Mouse (Mus musculus) naive thymus-derived CD4-positive, alpha-beta T cell, adult 5 months (primary cell): ENCODE data around the gene Rbfox2. TPM values are rescaled to one million over a fixed set of nuclear protein-coding genes. Genes with fewer than 3 reads are reported as not detected.

Experiments used
- polyA plus RNA-seq: library from polyadenylated mRNA; unstranded; fragments of 100-300 nt; shearing (Covaris generic); gene quantifications from one replicate; pipeline ENCODE4 v1.2.1, GENCODE M21; 2017

The Rbfox2 gene
- not detected for polyA plus RNA-seq

DNA sequence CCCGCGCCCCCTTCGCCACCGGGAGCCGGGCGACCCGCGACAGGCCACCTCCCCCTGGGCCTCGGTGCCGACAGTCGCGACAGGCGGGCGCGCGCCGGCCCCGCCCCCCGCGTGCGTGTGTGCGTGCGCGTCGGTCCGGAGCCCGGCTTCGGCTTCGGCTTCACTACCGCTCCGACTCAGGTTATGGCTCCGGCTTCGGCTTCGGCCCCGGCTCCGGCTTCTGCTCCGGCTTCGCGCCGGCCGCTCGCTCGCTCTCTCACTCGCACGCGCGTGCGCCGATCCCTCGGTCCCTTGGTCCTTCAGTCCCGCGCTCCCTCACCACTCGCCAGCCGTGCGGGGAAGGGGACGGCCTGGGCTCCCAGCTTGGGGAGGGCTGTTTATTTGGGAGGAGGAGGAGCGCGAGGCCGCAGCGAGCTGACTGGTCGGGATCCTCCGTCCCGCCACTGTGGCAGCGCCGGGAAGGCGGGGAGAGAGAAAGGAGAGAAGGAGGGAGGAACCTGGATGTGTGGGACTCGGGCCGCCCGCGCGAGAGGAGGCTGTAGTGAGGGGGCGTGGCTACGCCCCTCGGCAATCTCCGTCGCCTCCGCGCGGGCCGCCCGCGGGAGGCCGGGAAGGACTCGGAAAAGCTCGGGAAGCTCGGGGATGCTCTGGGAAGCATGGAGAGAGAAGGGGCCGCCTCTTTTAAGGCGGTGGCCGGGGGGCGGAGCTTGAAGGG, at the start of gene Rbfox2:
Gene Rbfox2, minus strand, starts transcription at position 458 of the 715 bp plus-strand sequence.

DNA sequence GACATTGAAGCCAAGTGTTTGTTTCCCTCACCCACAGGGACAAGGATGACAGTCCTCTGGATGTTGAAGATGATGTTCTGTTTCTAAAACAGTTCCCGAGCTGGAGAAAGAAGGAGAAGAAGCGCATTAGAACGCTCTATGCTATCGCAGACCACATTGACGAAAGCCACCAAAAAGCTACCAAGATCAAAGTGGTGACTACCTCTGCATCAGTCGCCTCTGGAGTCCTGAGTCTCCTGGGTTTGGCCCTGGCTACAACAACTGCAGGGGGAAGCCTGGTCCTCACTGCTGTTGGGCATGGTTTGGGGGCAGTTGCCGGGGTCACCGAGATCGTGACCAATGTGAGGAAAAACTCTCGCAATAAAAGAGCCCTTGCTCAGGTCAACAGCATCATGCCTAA, 256.2 kb downstream of the Rbfox2 start, which contains the start of gene Mb:
Gene Mb, minus strand, starts transcription at position 101 of the 400 bp plus-strand sequence.

DNA sequence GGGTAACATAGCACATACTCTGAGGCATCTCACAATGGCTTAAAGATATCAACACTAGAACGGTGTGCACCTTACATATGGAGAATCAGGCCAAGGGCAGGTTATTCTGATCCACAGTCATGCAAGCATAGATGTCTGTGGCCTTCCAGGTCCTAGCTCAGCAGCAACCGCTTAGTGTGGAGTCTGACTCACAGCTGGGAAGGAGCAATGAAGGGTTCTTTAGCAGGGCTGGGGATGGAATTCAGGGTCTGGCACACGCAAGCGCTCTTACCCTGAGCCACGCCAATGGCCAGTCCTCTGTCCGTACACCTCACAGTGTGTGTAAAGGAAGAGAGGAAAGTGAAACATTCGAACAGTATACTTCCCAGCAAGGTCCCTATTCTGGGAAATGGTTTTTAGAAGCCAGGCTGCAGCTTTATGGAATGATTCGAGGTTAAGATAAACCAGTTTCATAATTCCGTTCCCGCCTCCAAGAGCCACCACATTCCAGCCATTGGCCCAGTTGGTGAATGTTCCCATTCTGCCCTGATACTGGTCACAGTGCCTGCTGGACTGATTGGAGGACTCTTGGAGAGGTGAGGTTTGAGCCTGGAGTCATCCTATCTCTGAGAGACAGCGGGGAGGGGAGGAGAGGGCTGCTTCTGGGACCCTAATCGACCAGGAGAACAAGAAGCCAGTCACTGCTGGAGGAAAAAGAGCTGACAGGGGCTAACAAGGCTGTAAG, 262.0 kb downstream of the Rbfox2 start, which contains the start of gene Apol6:
Gene Apol6, plus strand, starts transcription at position 133 of the 724 bp plus-strand sequence.

Other genes with a start within 250 kb of the Rbfox2 start
- gene Apol7a, start 92.1 kb upstream of the Rbfox2 start, polyA plus RNA-seq, result not detected
- 0.61 TPM for gene Apol9a, start 104.1 kb upstream of the Rbfox2 start, polyA plus RNA-seq
- 0.57 TPM for gene Apol7b, start 140.5 kb upstream of the Rbfox2 start, polyA plus RNA-seq
- gene Apol10a, start 170.0 kb upstream of the Rbfox2 start, polyA plus RNA-seq, result not detected
- not detected for gene Apol11a, start 201.3 kb upstream of the Rbfox2 start, polyA plus RNA-seq
- not detected for gene Apol7c, start 226.3 kb upstream of the Rbfox2 start, polyA plus RNA-seq